Mouse (Mus musculus): ENCODE data around the gene Slc4a4. TPM values are rescaled to one million over a fixed set of nuclear protein-coding genes. Genes with fewer than 3 reads are reported as not detected.

Slc4a4 gene
- polyA plus RNA-seq, 1 experiment from 2014 or later, result 3.1 TPM

GRCm38 (mm10) chr5:88917221-88917620 lies 30.6 kb downstream of the Slc4a4 start:
- Histone ChIP-seq H3K4me3 (no peak overlapping the region), H3K9ac (no peak overlapping the region), H3K27me3 (replicated peaks) (no peaks in the 10 kb centered on the region), H3K36me3 (peaks cover under 1% of the 10 kb centered on the region; the same call in 1 of the 2 replicates), H3K4me1 (peaks cover 35% of the 10 kb centered on the region), H3K4me2 (no peak overlapping the region), H3K27ac (replicated peaks) (no peak overlapping the region), H3K9me3 (no peaks in the 10 kb centered on the region)
- ATAC-seq (ENCODE audit: extremely low read depth, insufficient number of reproducible peaks, low FRiP score, low TSS enrichment), result no peak
- WGBS, result 77% methylated on average over 3 of the region's 3 CpGs

GRCm38 (mm10) chr5:88917630-88918029 lies 31.0 kb downstream of the Slc4a4 start:
- no peak overlapping the region for H3K9ac ChIP-seq
- no peaks in the 10 kb centered on the region for H3K9me3 ChIP-seq
- peaks cover 31% of the 10 kb centered on the region for H3K4me1 ChIP-seq
- no peak for ATAC-seq (ENCODE audit: extremely low read depth, insufficient number of reproducible peaks, low FRiP score, low TSS enrichment)
- H3K4me3 ChIP-seq, result no peak overlapping the region
- H3K27ac ChIP-seq (replicated peaks), result no peak overlapping the region
- H3K4me2 ChIP-seq, result no peak overlapping the region
- no peaks in the 10 kb centered on the region for H3K36me3 ChIP-seq
- WGBS, result 69% methylated on average over 10 of the region's 10 CpGs
- no peaks in the 10 kb centered on the region for H3K27me3 ChIP-seq (replicated peaks)

- no peak for ATAC-seq (ENCODE audit: extremely low read depth, insufficient number of reproducible peaks, low FRiP score, low TSS enrichment)
- Histone ChIP-seq H3K36me3 (no peaks in the 10 kb centered on the region), H3K4me2 (no peak overlapping the region), H3K9me3 (no peaks in the 10 kb centered on the region), H3K27me3 (replicated peaks) (no peaks in the 10 kb centered on the region), H3K4me1 (peaks cover 25% of the 10 kb centered on the region), H3K4me3 (no peak overlapping the region), H3K9ac (no peak overlapping the region), H3K27ac (replicated peaks) (no peak overlapping the region)
- 87% methylated on average over 9 of the region's 9 CpGs for WGBS
Observed at GRCm38 (mm10) chr5:88918538-88918937, 31.9 kb downstream of the Slc4a4 start.

- Histone ChIP-seq H3K9me3 (no peaks in the 10 kb centered on the region), H3K4me1 (peaks cover 27% of the 10 kb centered on the region), H3K4me2 (no peak overlapping the region), H3K27ac (replicated peaks) (no peak overlapping the region), H3K9ac (no peak overlapping the region), H3K36me3 (no peaks in the 10 kb centered on the region), H3K4me3 (no peak overlapping the region), H3K27me3 (replicated peaks) (no peaks in the 10 kb centered on the region)
- no peak for ATAC-seq (ENCODE audit: extremely low read depth, insufficient number of reproducible peaks, low FRiP score, low TSS enrichment)
- WGBS, result 82% methylated on average over 5 of the region's 5 CpGs
Observed at GRCm38 (mm10) chr5:88925576-88925975, 39.0 kb downstream of the Slc4a4 start.

- ATAC-seq (ENCODE audit: extremely low read depth, insufficient number of reproducible peaks, low FRiP score, low TSS enrichment), result no peak
- H3K36me3 ChIP-seq, result no peaks in the 10 kb centered on the region
Observed at GRCm38 (mm10) chr5:88928201-88928916, 41.7 kb downstream of the Slc4a4 start.

GRCm38 (mm10) chr5:88929392-88930094 lies 42.9 kb downstream of the Slc4a4 start:
- H3K9ac ChIP-seq, result peak overlapping the region; percentile 66
- H3K4me3 ChIP-seq, result peak overlapping the region; percentile 35
- peak; percentile 80; the same call in 1 of the 2 replicates for ATAC-seq (ENCODE audit: extremely low read depth, insufficient number of reproducible peaks, low FRiP score, low TSS enrichment)
- no peaks in the 10 kb centered on the region for H3K36me3 ChIP-seq
- H3K4me2 ChIP-seq, result peak overlapping the region; percentile 63
- WGBS, result 29% methylated on average over 18 of the region's 18 CpGs
- peaks cover 65% of the 10 kb centered on the region for H3K4me1 ChIP-seq
- no peaks in the 10 kb centered on the region for H3K27me3 ChIP-seq (replicated peaks)
- no peaks in the 10 kb centered on the region for H3K9me3 ChIP-seq
- peak overlapping the region; percentile 97 for H3K27ac ChIP-seq (replicated peaks)

More at GRCm38 (mm10) chr5:88928201-88928916, 41.7 kb downstream of the Slc4a4 start:
- no peak overlapping the region for H3K4me3 ChIP-seq
- H3K27ac ChIP-seq (replicated peaks), result peak overlapping the region; percentile 97
- peaks cover 53% of the 10 kb centered on the region for H3K4me1 ChIP-seq
- H3K27me3 ChIP-seq (replicated peaks), result no peaks in the 10 kb centered on the region
- no peaks in the 10 kb centered on the region for H3K9me3 ChIP-seq
- peak overlapping the region; percentile 69 for H3K9ac ChIP-seq
- peak overlapping the region; percentile 63 for H3K4me2 ChIP-seq
- WGBS, result 35% methylated on average over 13 of the region's 13 CpGs

- peak overlapping the region; percentile 63 for H3K4me2 ChIP-seq
- peak overlapping the region; percentile 66; the same call in 1 of the 2 replicates for H3K9ac ChIP-seq
- H3K27me3 ChIP-seq (replicated peaks), result no peaks in the 10 kb centered on the region
- no peaks in the 10 kb centered on the region for H3K36me3 ChIP-seq
- H3K4me1 ChIP-seq, result peaks cover 71% of the 10 kb centered on the region
- no peak for ATAC-seq (ENCODE audit: extremely low read depth, insufficient number of reproducible peaks, low FRiP score, low TSS enrichment)
- WGBS, result 41% methylated on average over 5 of the region's 5 CpGs
- peak overlapping the region; percentile 97 for H3K27ac ChIP-seq (replicated peaks)
- H3K9me3 ChIP-seq, result no peaks in the 10 kb centered on the region
- H3K4me3 ChIP-seq, result no peak overlapping the region; the same call in 1 of the 2 replicates
Observed at GRCm38 (mm10) chr5:88930129-88930528, 43.5 kb downstream of the Slc4a4 start.

GRCm38 (mm10) chr5:88930611-88931010 lies 44.0 kb downstream of the Slc4a4 start:
- Histone ChIP-seq H3K4me1 (peaks cover 76% of the 10 kb centered on the region), H3K9ac (peak overlapping the region; percentile 66; the same call in 1 of the 2 replicates)

GRCm38 (mm10) chr5:88931176-88931575 lies 44.6 kb downstream of the Slc4a4 start:
- H3K27me3 ChIP-seq (replicated peaks), result no peaks in the 10 kb centered on the region
- 73% methylated on average over 9 of the region's 9 CpGs for WGBS
- peaks cover 78% of the 10 kb centered on the region for H3K4me1 ChIP-seq
- H3K4me2 ChIP-seq, result peak overlapping the region; percentile 63; the same call in 1 of the 2 replicates
- no peaks in the 10 kb centered on the region for H3K9me3 ChIP-seq
- H3K36me3 ChIP-seq, result no peaks in the 10 kb centered on the region
- no peak for ATAC-seq (ENCODE audit: extremely low read depth, insufficient number of reproducible peaks, low FRiP score, low TSS enrichment)
- peak overlapping the region; percentile 97 for H3K27ac ChIP-seq (replicated peaks)
- H3K4me3 ChIP-seq, result no peak overlapping the region
- H3K9ac ChIP-seq, result no peak overlapping the region

More at GRCm38 (mm10) chr5:88930611-88931010, 44.0 kb downstream of the Slc4a4 start:
- 28% methylated on average over 11 of the region's 11 CpGs for WGBS
- H3K27me3 ChIP-seq (replicated peaks), result no peaks in the 10 kb centered on the region
- no peak for ATAC-seq (ENCODE audit: extremely low read depth, insufficient number of reproducible peaks, low FRiP score, low TSS enrichment)
- peak overlapping the region; percentile 63 for H3K4me2 ChIP-seq
- no peak overlapping the region for H3K4me3 ChIP-seq
- no peaks in the 10 kb centered on the region for H3K9me3 ChIP-seq
- peak overlapping the region; percentile 97 for H3K27ac ChIP-seq (replicated peaks)
- no peaks in the 10 kb centered on the region for H3K36me3 ChIP-seq

- peaks cover 83% of the 10 kb centered on the region for H3K4me1 ChIP-seq
- ATAC-seq (ENCODE audit: extremely low read depth, insufficient number of reproducible peaks, low FRiP score, low TSS enrichment), result no peak
- no peaks in the 10 kb centered on the region for H3K9me3 ChIP-seq
- H3K27ac ChIP-seq (replicated peaks), result peak overlapping the region; percentile 84
- peak overlapping the region; percentile 51 for H3K4me2 ChIP-seq
- H3K27me3 ChIP-seq (replicated peaks), result no peaks in the 10 kb centered on the region
- H3K36me3 ChIP-seq, result no peaks in the 10 kb centered on the region
- WGBS, result 45% methylated on average over 7 of the region's 7 CpGs
- H3K9ac ChIP-seq, result peak overlapping the region; percentile 67
- no peak overlapping the region for H3K4me3 ChIP-seq
Observed at GRCm38 (mm10) chr5:88933454-88933853, 46.8 kb downstream of the Slc4a4 start.

- H3K9me3 ChIP-seq, result no peaks in the 10 kb centered on the region
- H3K27me3 ChIP-seq (replicated peaks), result no peaks in the 10 kb centered on the region
- no peak for ATAC-seq (ENCODE audit: extremely low read depth, insufficient number of reproducible peaks, low FRiP score, low TSS enrichment)
- peak overlapping the region; percentile 51 for H3K4me2 ChIP-seq
- WGBS, result 51% methylated on average over 14 of the region's 14 CpGs
- peak overlapping the region; percentile 67 for H3K9ac ChIP-seq
- H3K36me3 ChIP-seq, result no peaks in the 10 kb centered on the region
- peaks cover 83% of the 10 kb centered on the region for H3K4me1 ChIP-seq
- H3K27ac ChIP-seq (replicated peaks), result peak overlapping the region; percentile 84
- H3K4me3 ChIP-seq, result peak overlapping the region; percentile 13; the same call in 1 of the 2 replicates
Observed at GRCm38 (mm10) chr5:88933946-88934345, 47.3 kb downstream of the Slc4a4 start.

Measured in heart, embryonic 13.5 days (tissue).